Mouse (Mus musculus) lung, postnatal 4 days (tissue): ENCODE data around the gene Upf2.
"Not testable (repeated sequence)": the region's sequence is repeated elsewhere in the genome, so short reads cannot be mapped to it uniquely, and the experiment has no call there.

ENCODE experiments used
- DNase-seq, 2 experiments: peaks; one replicate each; pipeline ENCODE4 v3.0.0; 2021

Upf2 gene

DNA sequence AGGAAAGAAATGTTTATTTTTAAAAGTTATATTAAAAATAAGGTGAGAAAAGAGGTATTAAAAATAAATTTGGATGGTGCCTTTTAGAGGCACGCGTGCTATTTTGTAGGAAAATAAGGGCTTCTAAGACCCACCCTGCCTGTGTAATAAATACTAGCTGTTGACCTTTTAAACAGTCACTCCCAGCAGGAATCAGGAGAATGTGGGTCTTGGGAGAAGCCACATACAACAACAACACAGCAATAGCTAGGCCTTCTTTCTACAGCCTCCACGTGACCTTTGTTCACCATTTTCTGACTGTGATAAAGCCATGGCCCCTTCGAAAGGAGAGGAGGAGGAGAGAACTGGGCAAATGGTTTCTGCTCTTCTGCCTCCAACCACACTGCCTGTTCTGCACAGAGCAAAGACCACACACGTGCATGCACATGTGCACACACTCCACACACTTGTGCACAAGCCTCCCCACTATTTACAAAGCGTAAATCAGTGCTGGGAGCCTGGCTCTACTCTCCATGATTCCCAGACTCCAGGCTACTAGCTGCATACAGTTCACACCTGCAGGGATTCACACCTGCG is 121.5 kb downstream of the Upf2 start:
- no peak for DNase-seq

GRCm38 (mm10) chr2:6074891-6075529 is 123.7 kb downstream of the Upf2 start:
- DNase-seq: peak; percentile 49 to 52

DNA sequence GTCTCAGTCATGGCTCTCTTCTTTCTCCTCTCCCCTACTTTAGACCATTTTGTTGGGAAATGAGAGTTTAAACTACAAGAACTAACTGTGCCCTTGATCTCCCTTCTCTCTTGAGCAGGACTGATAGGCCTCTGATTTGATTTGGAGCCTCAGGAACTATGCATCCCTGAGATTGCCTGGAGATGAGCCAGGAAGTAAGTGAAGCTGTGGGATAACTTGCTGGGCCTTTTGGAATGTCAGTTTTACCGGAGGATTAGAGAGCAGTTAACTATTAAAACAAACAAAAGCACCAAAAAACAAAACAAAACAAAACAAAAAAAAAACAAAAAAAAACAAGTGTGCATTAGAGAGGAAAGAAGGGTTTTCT is 124.2 kb downstream of the Upf2 start:
- no peak for DNase-seq

DNA sequence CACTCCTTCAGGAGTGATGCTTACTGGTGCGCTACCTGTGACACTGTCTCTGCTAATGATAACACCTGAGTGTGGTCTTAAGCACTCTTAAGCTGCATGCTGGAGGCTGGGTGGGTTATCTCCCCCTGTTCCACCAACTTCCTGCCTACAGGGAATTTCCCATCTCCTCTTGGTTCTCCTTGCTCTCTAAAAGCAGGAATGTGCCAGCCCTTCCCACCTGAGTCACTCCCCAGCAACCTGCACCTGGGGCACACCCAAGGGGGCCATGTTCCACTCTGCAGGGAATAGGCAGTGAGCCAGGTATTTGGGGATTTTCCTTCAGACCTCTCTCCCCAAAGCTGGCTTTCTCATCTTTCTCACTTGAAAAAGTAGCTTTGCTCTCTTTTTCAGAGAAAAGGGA is 128.8 kb downstream of the Upf2 start:
- DNase-seq: peak in 1 of 2 experiments; percentile 41

DNA sequence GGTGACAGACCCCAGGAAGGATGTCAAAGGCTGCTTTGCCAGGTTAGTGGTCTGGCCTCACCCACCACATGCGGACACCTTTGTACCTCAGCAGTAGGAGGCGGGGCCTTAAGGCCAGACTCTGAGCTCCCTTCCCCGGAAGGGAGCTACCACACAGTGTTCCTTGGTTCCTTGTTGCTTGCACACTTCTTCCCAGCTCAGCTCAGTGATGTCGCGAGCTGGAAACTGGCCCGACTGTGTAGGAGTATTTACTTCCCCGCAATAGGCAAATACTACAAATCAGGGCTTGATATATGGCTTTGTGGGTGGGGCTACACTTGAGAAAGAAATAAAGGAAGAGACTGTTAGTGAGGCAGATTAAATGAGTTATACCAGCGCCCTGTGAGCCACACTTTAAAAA is 129.8 kb downstream of the Upf2 start:
- peak; percentile 66 to 76 for DNase-seq

DNA sequence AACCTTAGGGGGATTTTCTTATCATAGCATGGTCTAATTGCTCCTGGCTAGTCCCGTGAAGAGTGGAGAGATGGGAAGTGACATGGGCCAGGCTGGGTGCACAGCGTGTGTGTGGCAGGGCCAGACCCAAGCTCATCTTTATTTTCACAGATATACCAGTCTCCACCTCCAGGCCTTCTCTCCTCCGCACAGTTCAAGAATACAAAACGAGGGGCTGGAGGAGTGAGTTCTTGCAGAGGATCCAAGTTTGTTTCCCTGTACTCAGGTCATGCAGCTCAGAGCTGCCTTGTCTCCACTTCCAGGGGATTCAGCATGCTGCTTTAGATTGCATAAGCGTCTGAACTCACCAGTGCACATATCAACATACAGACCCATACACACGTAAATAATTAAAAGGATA is 131.3 kb downstream of the Upf2 start:
- no peak for DNase-seq

DNA sequence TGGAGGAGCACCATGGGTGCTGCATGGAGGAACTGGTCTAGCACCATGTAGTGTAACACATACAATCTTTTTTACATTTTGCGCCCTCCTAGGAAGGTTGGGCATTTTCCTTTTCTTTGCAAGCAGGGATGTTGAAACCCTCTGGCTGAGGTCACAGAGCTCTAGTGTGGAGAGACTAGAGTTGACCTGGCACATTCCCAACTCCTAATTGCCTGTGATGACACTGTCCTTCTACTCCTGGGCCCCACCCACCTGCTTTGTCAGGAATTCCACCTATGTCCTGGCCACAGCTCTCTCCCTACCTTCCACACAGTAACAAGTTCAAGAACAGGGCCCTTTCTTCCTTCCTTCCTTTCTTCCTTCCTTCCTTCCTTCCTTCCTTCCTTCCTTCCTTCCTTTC is 132.4 kb downstream of the Upf2 start:
- peak; percentile 31 to 58 for DNase-seq

DNA sequence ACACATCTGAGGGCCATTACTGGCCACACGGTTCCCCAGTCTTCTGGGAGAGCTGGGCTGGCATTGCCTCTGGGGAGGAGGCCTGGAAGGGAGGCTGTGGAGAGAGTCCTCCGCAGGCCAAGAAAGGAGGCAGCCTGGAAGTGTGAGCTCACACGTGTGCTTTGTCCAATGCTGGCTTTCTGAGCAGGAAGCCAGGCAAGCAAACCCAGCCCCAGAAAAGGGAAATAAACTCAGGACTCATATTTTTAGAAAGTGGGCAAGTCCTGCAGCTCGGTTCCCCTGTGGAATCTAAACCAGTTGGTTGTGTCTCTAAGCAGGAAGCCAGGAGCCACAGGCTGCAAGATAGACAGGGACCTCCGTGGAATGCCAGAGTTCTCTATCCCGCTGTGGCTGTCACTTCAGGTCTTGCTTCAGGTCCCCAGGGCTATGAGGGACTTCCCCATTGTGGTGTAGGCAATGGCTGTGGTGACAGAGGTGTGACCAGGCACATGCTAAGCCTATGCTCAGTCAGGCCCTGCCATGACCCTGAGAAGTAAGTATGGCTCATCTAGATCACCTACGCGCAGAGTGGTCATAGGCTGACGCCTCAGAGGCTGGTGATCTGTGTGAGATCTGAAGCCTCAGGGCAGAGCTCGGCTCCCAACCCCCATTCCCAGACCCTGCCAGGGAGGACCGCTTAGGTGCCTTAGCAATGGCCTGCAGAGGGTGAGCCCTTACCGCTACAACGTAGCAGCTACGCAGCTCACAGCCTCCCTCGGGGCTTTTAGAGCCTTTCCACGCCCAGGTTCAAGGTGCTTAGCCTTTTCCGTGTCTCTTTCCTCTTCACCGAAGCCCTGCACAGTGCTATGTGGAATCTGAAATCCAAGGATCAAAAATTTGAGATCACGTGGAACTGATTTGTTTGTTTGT is 134.6 kb downstream of the Upf2 start:
- DNase-seq: peak; percentile 22 to 23

DNA sequence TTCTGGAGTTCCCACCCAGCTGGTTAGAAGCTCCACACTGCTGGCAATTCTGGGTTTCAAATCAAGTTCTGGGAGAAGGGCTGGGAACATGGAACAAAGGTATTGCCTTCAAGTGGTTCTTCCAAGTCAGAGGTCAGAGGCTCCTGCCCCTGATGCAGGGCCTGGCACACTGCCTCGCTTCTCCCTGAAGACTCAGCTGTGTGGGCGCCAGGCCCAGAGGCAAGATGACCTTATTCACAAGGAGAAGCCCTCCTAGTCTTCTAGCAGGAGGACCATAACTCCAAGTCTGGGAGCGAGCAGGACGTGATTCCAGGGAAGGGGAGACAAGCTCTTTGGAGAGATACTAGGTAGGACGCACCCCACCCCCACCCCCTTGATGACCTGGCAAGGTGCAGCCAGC is 135.9 kb downstream of the Upf2 start:
- no peak for DNase-seq

DNA sequence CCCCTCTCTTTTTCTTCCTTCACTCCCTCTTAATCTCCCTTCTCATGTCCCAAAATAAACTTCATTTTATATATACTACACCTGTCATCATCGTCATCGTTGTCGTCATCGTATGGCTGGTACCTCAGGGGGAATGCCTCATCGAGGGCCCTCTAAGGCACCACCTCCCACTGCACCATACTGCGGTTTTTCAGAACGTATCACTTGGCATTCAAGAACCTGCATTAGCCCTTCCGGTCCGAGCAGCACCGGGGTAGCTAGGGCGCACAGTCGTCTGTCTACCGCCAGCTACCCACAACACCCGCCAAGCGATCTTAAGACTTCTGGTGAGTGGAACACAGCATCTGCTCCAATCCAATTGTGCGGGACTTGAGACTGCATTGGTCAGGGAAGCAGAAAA is 138.7 kb downstream of the Upf2 start:
- not testable (repeated sequence) for DNase-seq

- DNase-seq: peak in 1 of 2 experiments; percentile 24
These were observed 145.9 kb downstream of the Upf2 start for GRCm38 (mm10) chr2:6097113-6097716.

GRCm38 (mm10) chr2:6098924-6099323 is 147.7 kb downstream of the Upf2 start:
- peak; percentile 63 to 84 for DNase-seq

- DNase-seq: no peak
These were observed 148.2 kb downstream of the Upf2 start for GRCm38 (mm10) chr2:6099443-6099842.

DNA sequence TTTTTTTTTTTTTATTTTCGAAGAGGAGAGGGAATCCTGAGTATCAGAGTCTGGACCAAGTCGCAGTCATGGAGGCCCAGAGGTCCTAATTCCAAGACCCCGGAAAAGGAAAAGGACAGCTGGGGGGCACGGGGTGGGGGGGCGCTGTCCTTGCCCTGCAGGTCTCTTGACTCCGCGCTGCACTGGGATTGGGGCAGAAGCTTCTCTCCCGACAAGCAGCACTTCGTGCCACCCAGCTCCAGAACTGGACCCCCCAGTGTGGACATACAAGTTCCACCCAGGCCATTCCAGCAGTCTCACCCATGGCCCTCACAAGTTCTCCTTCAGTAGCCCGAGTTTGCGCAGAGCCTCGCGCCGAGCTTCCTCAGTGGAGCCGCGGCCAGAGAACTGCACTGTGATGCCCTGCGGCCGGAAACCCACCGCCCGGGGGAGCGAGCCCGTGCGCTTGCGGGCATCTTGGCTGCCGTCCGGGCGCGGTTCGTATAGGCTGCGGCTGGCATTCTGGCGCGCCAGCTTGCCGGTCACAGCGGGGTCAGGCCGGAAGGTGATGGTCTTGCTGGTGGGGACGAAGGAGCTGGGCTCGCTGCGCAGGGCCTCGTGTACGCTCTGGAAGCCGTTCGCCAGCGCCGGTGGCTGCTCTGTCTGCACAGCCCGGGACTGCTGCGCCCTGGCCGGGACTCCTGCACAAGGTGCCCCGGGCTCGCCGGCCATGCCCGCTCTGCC is 148.9 kb downstream of the Upf2 start:
- DNase-seq: peak; percentile 51 to 60

DNA sequence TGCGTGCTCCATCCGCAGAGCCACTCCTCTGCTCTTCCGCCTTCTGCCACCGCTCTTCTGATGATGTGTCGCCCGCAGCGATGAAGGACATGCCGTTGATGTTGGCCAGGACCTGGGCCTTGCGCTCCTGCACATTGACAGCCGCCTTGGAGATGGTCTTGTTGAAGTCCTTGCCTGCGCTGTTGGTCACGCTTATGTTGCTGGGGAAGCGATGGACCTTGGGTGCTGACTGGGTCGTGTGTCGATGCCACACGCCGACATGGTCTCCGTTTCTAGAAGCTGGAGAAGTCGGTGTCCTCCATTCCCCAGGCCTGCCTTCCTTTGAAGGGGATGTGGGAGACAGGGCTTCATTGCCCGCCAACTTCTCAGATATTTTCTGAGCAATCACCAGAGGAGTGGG is 149.5 kb downstream of the Upf2 start:
- no peak for DNase-seq

DNA sequence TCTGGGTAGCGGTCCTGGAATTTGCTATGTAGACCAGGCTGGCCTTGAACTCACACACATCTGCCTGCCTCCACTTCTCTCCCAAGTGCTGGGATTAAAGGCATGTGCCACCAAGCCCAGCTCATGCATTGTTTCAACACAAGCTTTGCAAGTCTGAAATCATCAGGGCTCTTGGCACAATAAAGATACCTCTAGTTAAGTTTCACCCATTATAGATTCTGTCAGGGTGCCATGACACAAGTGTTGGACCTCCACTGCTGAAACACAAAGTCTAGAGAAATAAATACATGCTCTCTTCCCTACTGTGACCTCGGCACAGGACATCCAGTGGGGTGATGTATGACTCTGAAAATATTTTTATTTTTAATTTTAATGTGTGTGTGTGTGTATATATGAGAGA is 154.2 kb downstream of the Upf2 start:
- peak in 1 of 2 experiments; percentile 6 for DNase-seq
